Mouse (Mus musculus) testis, adult 2 months (tissue): ENCODE data around the gene Zfp428. TPM values are rescaled to one million over a fixed set of nuclear protein-coding genes. Genes with fewer than 3 reads are reported as not detected.

ENCODE experiments used
- H3K27ac ChIP-seq: fragments of 200-500 bp; 2 replicates; pipeline ENCODE4 v1.5.1; 2012; ENCODE audit warnings: low read depth, low read length; ENCODE audit not compliant: control insufficient read depth, insufficient read depth
- H3K27me3 ChIP-seq: fragments of 200-500 bp; 2 replicates; pipeline ENCODE4 v1.6.1; 2012; ENCODE audit warnings: mild to moderate bottlenecking, low read length, moderate library complexity; ENCODE audit not compliant: control insufficient read depth, insufficient read depth
- H3K36me3 ChIP-seq: fragments of 200-500 bp; 2 replicates; pipeline ENCODE4 v1.6.1; 2012; ENCODE audit warnings: mild to moderate bottlenecking, low read length; ENCODE audit not compliant: control insufficient read depth, insufficient read depth
- H3K4me1 ChIP-seq: fragments of 200-500 bp; 2 replicates; pipeline ENCODE4 v1.6.1; 2012; ENCODE audit warnings: low read length; ENCODE audit not compliant: control insufficient read depth, insufficient read depth
- H3K4me3 ChIP-seq: fragments of 200-500 bp; 2 replicates; pipeline ENCODE4 v1.5.1; 2012; ENCODE audit warnings: low read depth, mild to moderate bottlenecking, low read length, moderate library complexity, mixed read lengths; ENCODE audit not compliant: control insufficient read depth
- CTCF ChIP-seq: fragments of 200-500 bp; IDR thresholded peaks from 2 replicates; pipeline ENCODE4 v1.5.1; 2012; ENCODE audit warnings: low read depth, mild to moderate bottlenecking, inconsistent platforms, low read length, moderate library complexity; ENCODE audit not compliant: control insufficient read depth, insufficient read depth, insufficient replicate concordance
- POLR2A ChIP-seq: fragments of 200-500 bp; IDR thresholded peaks from 2 replicates; pipeline ENCODE4 v1.6.1; 2012; ENCODE audit warnings: low read depth, mild to moderate bottlenecking, inconsistent platforms, low read length, moderate library complexity; ENCODE audit not compliant: control insufficient read depth
- polyA plus RNA-seq: library from polyadenylated mRNA; depleted of rRNA; stranded (reverse); fragments of >200 nt; gene quantifications from 2 replicates; pipeline ENCODE4 v1.2.3, GENCODE M21; 2012

The Zfp428 gene
- polyA plus RNA-seq, 1 experiment, result 16.8 TPM

DNA sequence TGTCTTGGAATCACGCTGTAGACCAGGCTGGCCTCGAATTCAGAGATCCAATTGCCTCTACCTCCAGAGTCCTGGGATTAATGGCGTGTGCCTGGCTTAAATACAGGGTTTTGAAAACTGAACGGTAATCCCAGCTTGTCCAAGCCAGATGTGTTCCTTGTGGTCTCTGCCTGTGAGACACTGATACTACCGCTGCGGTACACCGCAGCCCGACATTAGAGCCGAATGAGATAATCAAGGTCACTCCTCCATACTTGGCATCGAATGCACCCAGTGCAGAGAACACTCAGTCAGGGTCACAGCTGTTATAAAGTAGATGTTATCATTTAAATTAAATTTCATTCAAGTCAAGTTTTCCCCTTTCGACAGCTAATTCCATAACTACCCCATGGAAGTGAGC lies 22.1 kb downstream of the Zfp428 start:
- H3K27ac ChIP-seq, result no peak overlapping the region
- H3K4me1 ChIP-seq, result peaks cover 26% of the 10 kb centered on the region
- no peak for TF ChIP-seq CTCF
- no peak overlapping the region for H3K4me3 ChIP-seq
- no peaks in the 10 kb centered on the region for H3K27me3 ChIP-seq
- H3K36me3 ChIP-seq, result no peaks in the 10 kb centered on the region

DNA sequence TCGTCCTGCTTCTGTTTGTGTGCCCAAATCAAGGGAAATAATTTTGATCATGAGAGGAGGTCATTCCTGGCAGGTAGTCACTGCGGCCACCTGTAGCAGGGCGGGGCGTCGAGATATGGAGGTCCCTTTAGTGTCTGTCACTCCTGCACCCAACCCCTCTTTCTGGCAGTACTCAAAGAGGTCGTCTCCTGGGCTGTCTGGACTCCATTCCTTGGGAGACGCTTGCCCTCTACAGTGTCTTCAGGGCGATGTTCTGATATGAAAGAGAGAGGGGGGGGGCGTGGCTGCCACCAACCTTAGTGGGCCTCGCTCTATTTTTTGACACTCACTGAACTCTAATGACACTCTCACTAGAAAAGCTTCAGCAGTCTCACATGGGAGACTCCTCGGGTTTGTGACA lies 22.8 kb downstream of the Zfp428 start:
- Histone ChIP-seq H3K4me3 (peak overlapping the region; percentile 92), H3K27me3 (no peaks in the 10 kb centered on the region), H3K36me3 (no peaks in the 10 kb centered on the region), H3K4me1 (peaks cover 28% of the 10 kb centered on the region), H3K27ac (peak overlapping the region; percentile 86)
- TF ChIP-seq POLR2A (no peak), CTCF (no peak)

- Histone ChIP-seq H3K27me3 (no peaks in the 10 kb centered on the region), H3K36me3 (no peaks in the 10 kb centered on the region), H3K4me1 (peaks cover 28% of the 10 kb centered on the region), H3K4me3 (peak within 1 kb of the TSS; percentile 92), H3K27ac (peak within 1 kb of the TSS; percentile 86)
- TF ChIP-seq CTCF (peak; percentile 3; the same call in 1 of the 2 replicates), POLR2A (peak; percentile 39)
Measured at GRCm38 (mm10) chr7:24530062-24530931, 23.5 kb downstream of the Zfp428 start, which contains the start of gene Irgq. Gene Irgq (plus strand): TSS chr7:24530689.

DNA sequence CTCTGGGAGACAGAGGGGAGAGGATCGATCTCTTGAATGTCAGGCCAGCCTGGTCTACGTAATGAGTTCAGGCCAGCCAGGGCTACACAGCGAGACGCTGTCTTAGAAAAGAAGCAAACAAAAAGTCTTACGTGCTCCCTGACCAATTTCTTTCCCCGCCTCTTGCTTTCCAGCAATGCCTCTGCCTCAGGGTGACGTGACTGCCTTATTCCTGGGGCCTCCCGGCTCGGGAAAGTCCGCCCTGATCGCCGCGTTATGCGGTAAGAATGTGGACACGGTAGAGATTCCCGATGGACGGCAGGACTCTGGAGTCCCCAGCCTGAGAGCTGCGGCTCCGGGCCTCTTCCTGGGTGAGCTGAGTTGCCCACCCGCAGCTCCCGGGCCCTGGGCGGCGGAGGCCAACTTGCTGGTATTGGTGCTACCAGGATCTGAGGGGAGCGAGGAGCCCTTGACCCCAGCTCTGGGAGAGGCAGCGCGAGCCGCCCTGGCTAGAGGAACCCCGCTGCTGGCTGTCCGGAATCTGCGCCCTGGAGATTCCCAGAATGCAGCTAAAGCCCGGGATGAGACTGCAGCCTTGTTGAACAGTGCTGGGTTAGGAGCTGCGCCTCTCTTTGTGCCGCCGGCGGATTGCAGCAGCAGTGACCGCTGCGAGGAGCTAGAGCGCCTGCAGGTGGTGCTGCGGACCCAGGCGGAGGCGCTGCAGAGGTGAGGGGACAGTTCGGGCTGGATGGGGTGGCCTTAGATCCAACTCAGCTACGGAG lies 24.6 kb downstream of the Zfp428 start:
- Histone ChIP-seq H3K36me3 (no peaks in the 10 kb centered on the region), H3K27ac (peak overlapping the region; percentile 7), H3K27me3 (no peaks in the 10 kb centered on the region), H3K4me3 (peak overlapping the region; percentile 92), H3K4me1 (peaks cover 28% of the 10 kb centered on the region)
- TF ChIP-seq CTCF (peak; percentile 45; the same call in 1 of the 2 replicates), POLR2A (no peak)

DNA sequence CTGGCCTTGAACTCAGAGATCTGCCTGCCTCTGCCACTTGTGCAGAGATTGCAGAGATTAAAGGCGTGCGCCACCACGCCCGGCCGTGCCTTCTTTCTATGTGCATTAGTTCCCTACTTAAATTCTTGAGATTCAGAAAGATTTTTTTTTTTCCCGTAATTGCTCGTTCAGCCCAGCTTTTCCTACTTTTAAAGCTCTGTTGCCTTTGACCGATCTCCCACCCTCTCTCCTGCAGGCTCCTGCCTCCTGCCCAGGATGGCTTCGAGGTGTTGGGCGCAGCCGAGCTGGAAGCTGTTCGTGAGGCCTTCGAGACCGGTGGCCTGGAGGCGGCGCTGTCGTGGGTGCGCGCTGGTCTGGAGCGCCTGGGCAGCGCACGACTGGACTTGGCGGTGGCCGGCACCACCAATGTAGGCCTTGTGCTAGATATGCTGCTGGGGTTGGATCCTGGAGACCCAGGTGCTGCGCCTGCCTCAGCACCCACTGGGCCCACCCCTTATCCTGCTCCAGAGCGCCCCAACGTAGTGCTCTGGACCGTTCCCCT lies 26.3 kb downstream of the Zfp428 start:
- no peak overlapping the region for H3K4me3 ChIP-seq
- TF ChIP-seq CTCF (no peak), POLR2A (no peak)
- no peak overlapping the region for H3K27ac ChIP-seq
- H3K36me3 ChIP-seq, result no peaks in the 10 kb centered on the region
- peaks cover 28% of the 10 kb centered on the region for H3K4me1 ChIP-seq
- H3K27me3 ChIP-seq, result no peaks in the 10 kb centered on the region

- H3K27me3 ChIP-seq, result no peaks in the 10 kb centered on the region
- H3K36me3 ChIP-seq, result no peaks in the 10 kb centered on the region
- TF ChIP-seq CTCF (no peak), POLR2A (no peak)
- peaks cover 28% of the 10 kb centered on the region for H3K4me1 ChIP-seq
- no peak overlapping the region for H3K27ac ChIP-seq
- no peak overlapping the region for H3K4me3 ChIP-seq
Measured at GRCm38 (mm10) chr7:24533806-24534205, 27.0 kb downstream of the Zfp428 start.

- Histone ChIP-seq H3K4me1 (peaks cover 28% of the 10 kb centered on the region), H3K27ac (no peak overlapping the region), H3K36me3 (no peaks in the 10 kb centered on the region), H3K27me3 (no peaks in the 10 kb centered on the region), H3K4me3 (no peak overlapping the region)
- TF ChIP-seq CTCF, result no peak
- no peak for TF ChIP-seq POLR2A
Measured at GRCm38 (mm10) chr7:24534301-24534700, 27.5 kb downstream of the Zfp428 start.
